Mouse (Mus musculus) lung, postnatal 25 days (tissue): ENCODE data around the gene D17Wsu92e.
"Not testable (repeated sequence)": the region's sequence is repeated elsewhere in the genome, so short reads cannot be mapped to it uniquely, and the experiment has no call there.

Source experiments
- DNase-seq: peaks from one replicate; pipeline ENCODE4 v3.0.0; 2022; ENCODE audit warnings: low spot score

The D17Wsu92e gene

GRCm38 (mm10) chr17:27820568-27821406 is at the start of gene D17Wsu92e:
Gene D17Wsu92e, minus strand, starts transcription at chr17:27820648.
- peak; percentile 98 for DNase-seq

DNA sequence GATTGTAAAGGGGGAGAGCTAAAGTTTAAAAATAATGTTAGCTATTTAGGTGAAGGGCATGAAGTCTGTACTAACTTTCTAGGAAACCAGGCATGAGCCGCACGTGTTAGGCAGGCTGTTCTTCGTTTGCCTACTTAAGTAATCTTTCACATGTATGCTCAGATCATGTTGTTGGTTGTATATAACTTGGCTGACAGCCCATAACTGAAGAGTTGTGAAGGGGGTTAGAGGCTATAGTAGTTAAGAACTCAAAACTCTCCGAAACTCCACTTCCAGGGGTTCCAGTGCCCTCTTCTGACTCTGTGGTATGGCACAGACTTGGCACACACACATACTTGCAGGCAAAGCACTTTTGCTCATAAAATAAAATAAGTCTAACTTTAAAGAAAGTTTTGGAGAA is 46.3 kb upstream of the D17Wsu92e start:
- no peak for DNase-seq

- no peak for DNase-seq
Measured at GRCm38 (mm10) chr17:27865461-27865860, 45.0 kb upstream of the D17Wsu92e start.

DNA sequence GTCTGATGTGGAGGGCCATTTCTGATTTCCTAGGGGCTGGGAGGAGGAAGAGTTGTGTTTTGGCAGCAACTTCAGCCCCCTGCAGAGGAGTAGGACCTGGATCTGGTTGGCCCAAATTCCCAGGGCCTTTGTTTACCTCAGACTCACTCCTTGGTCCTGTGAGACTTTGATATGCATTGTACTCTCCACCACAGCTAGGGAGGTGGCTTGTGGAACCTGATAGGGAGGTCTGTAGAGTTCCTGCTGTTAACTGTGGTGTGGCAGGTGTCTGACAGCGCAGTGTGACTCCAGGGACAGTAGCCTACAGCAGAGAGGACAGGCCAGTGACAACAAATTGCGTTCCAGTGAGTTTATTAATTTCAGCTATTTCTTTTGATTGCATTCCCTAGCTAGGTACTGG is 38.7 kb upstream of the D17Wsu92e start:
- no peak for DNase-seq

DNA sequence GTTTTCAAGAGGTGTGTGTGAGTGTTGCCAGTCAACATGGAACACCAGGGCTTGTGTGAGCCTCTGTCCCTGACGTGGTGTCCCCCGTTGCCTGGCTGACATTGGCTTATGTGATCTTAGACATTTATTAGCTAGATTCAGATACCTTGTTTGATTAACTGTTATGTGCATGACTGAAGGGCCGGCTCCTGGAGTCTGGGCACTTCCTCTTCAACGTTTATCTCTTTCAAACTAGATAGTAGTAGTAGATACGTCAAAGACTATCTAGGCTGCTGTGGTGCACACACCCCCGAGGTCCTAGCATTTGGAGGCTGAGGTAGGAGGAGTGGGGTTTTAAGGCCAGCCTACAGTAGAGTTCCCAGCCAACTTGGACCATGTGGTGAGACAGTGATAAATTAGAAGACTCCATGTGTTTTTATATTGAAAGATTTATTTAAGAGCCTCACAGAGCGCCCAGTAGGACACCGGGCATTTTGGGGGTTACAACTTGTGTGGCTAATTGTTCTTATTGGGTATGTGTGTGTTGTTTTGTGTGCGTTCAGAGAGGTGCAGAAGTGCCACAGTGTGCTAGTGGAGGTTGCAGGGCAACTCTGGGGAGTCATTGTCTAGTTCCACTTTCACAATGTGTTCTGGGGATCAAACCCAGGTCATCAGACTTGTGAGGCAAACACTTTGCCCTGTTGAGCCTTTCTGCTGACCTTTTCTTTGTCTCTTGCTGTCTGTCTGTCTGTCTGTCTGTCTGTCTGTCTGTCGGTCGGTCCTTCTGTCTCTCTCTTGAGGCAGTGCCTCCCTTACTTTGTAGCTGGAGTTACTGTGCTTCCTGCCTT is 37.4 kb upstream of the D17Wsu92e start:
- DNase-seq, result no peak

DNA sequence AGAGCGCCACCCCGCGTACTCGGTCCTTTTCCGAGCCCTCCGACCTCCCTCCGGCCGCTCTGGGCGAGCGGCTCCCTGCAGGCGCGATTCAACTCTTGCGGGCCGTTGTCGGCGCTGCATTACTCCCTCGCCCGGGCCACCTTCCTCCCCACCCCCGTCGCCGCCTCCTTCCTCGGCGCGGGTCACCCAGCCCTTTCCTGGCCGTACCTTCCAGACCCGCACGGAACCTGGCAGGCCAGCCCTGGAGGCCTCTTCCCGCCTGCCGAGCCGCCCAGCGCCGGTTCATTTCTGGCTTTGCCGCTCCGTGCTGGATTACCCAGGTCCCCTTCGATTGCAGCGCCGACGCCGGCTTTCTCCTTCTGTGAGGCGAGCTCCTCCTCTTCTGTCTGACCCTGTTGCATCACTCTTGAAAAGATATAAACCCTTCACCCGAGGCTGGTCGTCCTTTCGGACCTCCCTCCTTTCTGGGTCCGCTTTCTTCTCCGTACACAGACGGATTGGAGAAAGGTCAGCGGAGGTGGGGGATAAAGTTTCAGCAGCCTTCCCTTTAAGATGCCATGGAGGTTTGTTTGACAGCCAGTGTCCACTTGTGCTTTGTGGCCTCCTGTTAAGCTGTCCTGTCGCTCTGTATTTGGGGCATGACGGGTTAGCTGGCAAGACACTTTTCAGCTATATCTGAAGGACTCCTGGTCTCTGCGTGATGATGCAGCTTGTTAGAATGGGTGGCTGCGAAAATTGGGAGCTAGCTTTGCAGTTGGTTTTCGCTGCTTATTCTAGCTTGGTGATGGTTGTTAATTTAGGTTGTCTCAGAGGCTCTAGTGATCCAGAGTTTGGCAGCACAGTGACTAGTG is 36.6 kb upstream of the D17Wsu92e start:
- DNase-seq, result peak; percentile 50

DNA sequence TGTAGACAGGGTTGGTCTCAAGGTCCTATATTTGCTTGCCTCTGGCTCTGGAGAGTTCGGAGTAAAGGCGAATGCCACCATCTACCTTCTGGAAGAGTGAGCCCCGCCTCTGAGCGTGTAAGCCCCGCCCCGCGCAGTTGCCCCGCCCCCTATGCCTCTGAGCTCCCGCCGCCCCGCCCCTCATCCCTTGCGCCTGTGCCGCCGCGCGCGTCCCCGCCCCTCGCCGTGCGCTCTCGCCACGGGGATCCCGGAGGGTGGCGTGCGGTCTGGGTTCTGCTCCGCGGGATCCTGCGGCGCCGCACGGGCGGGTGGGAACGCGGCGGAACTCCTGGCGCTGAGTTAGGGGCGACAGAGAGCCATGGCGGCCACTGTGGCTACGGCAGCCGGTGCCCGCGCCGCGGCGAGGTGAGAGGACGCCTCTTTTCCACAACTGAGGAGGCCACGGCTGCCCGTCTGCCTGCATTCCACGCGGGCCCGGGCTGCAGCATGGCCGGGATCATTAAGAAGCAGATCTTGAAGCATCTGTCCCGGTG is 35.9 kb upstream of the D17Wsu92e start, which contains the start of gene Uhrf1bp1:
Uhrf1bp1 (plus strand) TSS at position 177 of the 533 bp plus-strand sequence.
- DNase-seq, result peak; percentile 65

DNA sequence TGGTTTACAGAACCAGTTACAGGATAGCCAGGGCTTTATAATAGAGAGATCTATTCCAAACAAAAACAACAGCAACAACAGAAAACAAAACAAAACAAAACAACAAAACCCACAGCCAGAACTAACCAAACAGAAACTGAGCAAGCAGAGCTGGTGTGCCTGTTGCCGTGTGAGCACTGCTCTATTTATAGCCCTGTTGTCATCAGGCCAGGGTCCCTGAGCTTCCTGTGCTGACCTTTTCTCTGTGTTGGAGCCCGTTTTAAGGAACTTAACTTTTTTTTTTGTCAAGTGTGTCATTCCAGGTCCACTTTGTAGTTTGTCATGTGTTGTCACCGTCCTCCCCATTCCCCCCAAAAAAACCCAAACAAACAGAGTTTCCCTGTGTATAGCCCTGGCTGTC is 30.6 kb upstream of the D17Wsu92e start:
- DNase-seq, result no peak

- no peak for DNase-seq
Measured at GRCm38 (mm10) chr17:27848351-27848750, 27.9 kb upstream of the D17Wsu92e start.

DNA sequence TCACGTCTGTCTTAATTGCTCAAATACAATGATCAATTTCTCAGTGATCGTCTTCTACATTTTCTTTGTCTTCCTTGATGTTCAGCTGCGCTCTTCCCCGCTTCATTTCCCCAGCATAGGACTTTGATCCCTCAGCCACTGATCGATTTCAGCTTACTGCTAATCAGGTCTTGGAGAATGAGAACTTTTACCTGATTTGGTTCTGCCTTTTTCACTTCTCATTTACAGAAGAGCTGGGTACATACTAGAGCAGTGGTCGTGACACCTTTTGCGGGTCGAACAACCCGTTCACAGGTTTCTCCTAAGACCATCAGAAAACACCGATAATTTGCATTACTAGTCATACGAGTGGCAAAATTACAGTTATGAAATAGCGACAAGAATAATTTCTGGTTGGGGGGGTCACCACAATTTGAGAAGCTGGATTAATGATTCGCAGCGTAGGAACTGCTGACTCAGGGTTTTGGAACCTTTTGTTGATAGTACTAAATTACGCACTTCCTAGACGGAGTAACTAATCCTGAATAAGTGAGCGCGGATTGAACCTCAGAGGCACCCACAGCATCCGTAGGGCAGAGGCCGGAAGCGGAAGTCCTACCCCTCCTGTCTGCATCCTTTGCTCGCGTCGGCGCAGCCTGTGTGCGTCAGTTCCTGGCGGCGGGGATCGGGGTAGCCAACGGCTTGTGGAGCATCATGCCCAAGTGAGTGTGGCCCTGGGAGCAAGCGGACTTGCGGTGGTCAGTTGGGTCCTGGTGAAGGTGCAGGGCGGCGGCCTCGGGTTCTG is 19.2 kb upstream of the D17Wsu92e start:
- DNase-seq, result peak; percentile 98

DNA sequence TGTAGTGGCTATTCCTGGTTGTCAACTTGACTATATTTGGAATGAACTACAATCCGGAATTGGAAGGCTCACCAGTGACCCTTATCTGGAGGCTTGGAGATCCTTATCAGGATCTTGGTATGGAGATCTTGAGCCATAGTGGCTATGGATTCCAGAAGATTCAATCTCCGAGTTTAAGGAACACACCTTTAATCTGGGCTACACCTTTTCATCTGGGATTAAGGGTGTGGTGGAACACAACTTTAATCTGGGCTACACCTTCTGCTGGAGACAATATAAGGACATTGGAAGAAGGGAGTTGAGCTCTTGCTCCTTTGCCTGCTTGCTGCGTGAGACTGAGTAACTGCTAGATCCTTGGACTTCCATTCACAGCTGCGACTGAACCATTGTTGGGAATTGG is 17.4 kb upstream of the D17Wsu92e start, which contains the start of gene Snrpc:
Snrpc (plus strand) TSS at position 301 of the 400 bp plus-strand sequence.
- not testable (repeated sequence) for DNase-seq

GRCm38 (mm10) chr17:27830411-27830810 is 10.0 kb upstream of the D17Wsu92e start:
- no peak for DNase-seq

DNA sequence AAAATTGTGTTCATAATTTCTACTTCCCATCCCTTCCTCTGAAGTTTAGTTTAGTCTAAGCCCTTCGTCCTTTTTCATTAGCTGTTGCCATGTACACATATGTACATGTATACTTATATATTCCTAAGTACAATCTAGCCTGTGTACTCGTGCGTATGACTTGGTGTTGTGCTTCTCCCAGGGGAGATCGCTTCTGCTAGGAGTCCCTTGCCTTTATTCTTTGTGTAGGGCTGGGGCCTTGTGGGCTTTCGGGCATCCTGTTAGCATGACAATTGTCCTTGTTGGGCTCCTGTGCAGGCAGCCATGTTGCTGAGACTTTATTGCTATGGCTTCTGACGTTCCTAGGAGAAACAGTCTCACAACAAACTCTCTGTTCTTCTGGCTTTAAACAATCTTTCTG is 7.1 kb upstream of the D17Wsu92e start:
- no peak for DNase-seq

DNA sequence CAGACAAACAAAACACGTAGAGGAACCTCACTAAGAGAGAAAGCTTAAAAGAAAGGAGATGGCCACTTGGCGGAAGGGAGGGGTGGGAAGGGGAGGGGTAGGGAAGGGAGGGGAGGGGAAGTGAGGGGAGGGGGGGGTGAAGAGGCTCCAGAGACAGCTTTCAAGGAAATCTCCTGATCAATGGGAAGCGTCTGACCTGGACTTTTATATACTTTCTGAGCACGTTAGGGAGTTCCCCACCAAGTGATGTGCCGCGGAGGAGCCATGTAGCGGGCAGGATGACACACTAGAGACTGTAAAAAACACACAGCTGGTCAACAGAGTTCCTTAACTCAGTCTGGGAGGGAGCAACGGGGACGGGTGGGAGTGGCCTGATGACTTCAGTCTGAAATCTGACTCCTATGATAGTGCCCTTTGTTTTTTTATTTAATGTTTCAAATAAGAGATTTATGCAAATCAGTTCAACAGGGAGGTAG is 6.5 kb upstream of the D17Wsu92e start:
- DNase-seq, result peak; percentile 34

GRCm38 (mm10) chr17:27825984-27826905 is 5.8 kb upstream of the D17Wsu92e start:
- peak; percentile 85 for DNase-seq

DNA sequence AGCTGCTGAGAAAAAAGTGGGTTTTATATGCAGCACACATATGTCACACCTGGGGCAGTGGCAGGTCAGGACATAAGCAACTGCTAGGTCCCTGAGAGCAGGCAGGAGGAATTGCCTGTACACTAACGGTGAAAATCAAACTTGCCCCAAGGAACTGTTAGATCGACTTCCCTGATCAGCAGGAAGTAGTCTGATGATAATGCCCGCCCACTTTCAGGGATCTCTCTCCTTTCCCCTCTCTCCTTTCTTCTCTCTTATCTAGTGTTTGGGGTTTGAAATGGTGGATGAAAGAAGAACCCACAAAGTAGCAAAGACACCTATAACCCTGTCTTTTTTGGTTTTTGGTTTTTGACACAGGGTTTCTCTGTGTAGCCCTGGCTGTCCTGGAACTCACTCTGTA is 5.1 kb upstream of the D17Wsu92e start:
- no peak for DNase-seq

GRCm38 (mm10) chr17:27824941-27825340 is 4.5 kb upstream of the D17Wsu92e start:
- peak; percentile 18 for DNase-seq

DNA sequence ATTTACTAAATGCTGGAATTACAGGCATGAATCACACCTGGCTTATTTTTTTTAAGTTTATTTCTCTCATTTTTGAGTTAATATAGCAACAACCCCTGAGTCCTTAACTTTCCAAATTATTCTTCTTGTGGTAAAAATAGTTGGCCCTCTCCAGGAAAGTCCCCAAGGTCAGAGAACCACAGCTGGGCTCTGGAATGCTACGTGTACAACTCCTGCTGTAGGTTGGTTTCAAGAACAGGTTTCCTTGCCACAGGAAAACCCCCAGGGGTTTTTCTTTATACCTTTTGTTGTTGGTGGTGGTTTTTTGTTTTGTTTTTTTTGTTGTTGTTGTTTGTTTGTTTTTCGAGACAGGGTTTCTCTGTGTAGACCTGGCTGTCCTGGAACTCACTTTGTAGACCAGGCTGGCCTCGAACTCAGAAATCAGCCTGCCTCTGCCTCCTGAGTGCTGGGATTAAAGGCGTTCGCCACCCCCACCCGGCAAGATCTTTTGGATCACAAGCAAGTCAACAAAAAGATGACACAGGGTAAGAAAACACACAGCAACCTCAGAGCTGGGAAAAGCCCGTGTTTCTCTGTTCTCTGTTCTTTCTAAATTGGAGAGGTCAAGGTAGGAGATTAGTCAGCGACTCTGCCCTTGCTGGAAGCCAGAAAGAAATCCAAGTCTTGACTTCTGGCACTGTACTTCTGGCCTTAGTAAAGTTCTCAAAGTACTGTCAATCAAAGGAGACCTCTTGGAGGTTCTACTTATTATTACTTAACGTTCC is 2.9 kb upstream of the D17Wsu92e start:
- DNase-seq, result no peak
